Comparison of ENCODE assay signal across 8 mouse cellular contexts in the genomic region with DNA sequence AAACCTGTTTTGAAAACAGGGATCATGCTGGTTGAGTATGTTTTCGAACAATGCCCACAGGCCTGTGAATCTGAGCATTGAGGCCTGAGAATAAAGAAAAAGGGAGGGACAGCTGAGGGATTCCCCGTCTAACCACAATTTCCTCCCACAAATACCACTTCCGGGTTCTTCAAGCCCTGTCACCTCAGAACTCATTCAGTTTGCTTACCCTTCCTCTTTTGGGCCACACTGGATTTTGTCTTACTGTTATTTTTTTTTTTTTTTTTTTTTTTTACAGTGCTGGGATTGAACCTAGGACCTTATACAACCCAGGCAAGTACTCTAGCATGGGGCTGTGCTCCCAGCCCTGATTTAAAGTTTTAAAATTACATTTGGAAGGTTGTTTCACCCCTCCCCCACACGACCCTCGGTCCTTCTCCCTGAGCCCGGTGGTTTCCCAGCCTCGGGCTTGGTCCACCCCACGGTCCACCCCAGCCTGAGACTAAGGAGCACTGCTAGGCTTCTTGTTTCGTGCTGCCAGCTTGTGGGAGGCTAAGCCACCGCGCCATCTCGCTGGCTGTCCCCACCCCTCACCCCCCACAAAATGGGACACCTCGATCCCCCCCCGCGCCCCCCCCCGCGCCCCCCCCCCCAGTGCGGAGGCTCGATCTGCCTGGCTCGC. TPM values are rescaled to one million over a fixed set of nuclear protein-coding genes. Genes with fewer than 3 reads are reported as not detected.
DNase-seq lines count a peak whose midpoint lies in the region; ATAC-seq lines count a peak whose summit lies in the region.

No protein-coding gene starts in this region.

- DNase-seq in adrenal gland, adult (ENCODE audit: inconsistent age in 2 of 2, low spot score in 1 of 2) = peak; percentile 28 to 37
- DNase-seq in adrenal gland, adult 8-10 months = no peak
- peak; percentile 17 for DNase-seq in layer of hippocampus, adult 9-11 months
- no peak for DNase-seq in layer of hippocampus, adult 11-12 months (ENCODE audit: low spot score)
- peak; percentile 27 for DNase-seq in cerebellum, adult 8-10 months
- DNase-seq in frontal cortex, postnatal 10 days (ENCODE audit: low spot score in 2 of 2) = no peak
- DNase-seq in c-Kit-positive CD71-positive TER-119-positive erythroid progenitor cells, embryonic 14.5 days (ENCODE audit: low spot score) = no peak

- peak; percentile 45; the same call in 1 of the 2 replicates for ATAC-seq in megakaryocyte-erythroid progenitor cell, adult 5-6 weeks (replicated peaks; ENCODE audit: low FRiP score, low TSS enrichment, poor library complexity, severe bottlenecking)

RNA-seq across cellular contexts. Expression of a gene that starts 13.0 kb away (rescaled TPM):
- 10 to 100 TPM; 68.4 to 87.2 (median 83.9) TPM for total RNA-seq in adrenal gland, adult 8-10 months (2022)
- total RNA-seq in megakaryocyte-erythroid progenitor cell, adult 5-6 weeks (2014; fragmentation: Nextera tagmentation) = 0.24 TPM in 1 of 2 replicates, not detected in the other
- not detected in 2 replicates for total RNA-seq in megakaryocyte-erythroid progenitor cell, adult 5-6 weeks (2017)

RNA-seq across cellular contexts. Expression of a gene that starts 25.2 kb away (rescaled TPM):
- total RNA-seq in adrenal gland, adult 8-10 months (2022) = 1 to 10 TPM; 2.5 to 5.9 (median 3.8) TPM
- total RNA-seq in megakaryocyte-erythroid progenitor cell, adult 5-6 weeks (2014; fragmentation: Nextera tagmentation) = not detected in 2 replicates
- 1.9 TPM in 1 of 2 replicates, not detected in the other for total RNA-seq in megakaryocyte-erythroid progenitor cell, adult 5-6 weeks (2017)

Comparison
In these comparisons a context has a peak if more than half of its experiments do, and no peak if none do; other contexts are left out.
1. DNase-seq: peak in adrenal gland, adult (2 of 2), layer of hippocampus, adult 9-11 months (single experiment) and cerebellum, adult 8-10 months (single experiment); none in adrenal gland, adult 8-10 months (single experiment), layer of hippocampus, adult 11-12 months (single experiment), frontal cortex, postnatal 10 days (0 of 2) and c-Kit-positive CD71-positive TER-119-positive erythroid progenitor cells, embryonic 14.5 days (single experiment).
2. RNA of a gene that starts 13.0 kb away (total RNA-seq): 68.4 to 87.2 TPM in adrenal gland, adult 8-10 months; 0.24 TPM in megakaryocyte-erythroid progenitor cell, adult 5-6 weeks; every median in the first group is over 10 times any median in the second.